Mouse (Mus musculus) myocyte (in vitro differentiated cells): ENCODE measurements around the gene Chchd4. TPM values are rescaled to one million over a fixed set of nuclear protein-coding genes. Genes with fewer than 3 reads are reported as not detected.

Source experiments
- H3K27me3 ChIP-seq: one replicate; pipeline ENCODE4 v1.6.1; 2011; ENCODE audit not compliant: control insufficient read depth, insufficient read depth, insufficient read length
- H3K36me3 ChIP-seq: one replicate; pipeline ENCODE4 v1.6.1; 2011; ENCODE audit not compliant: control insufficient read depth, insufficient read depth
- H3K4me2 ChIP-seq: one replicate; pipeline ENCODE4 v1.6.1; 2011; ENCODE audit warnings: low read depth, control low read depth
- H3K4me3 ChIP-seq: one replicate; pipeline ENCODE4 v1.5.1; 2011; ENCODE audit warnings: mild to moderate bottlenecking, control low read depth, moderate library complexity
- H3K79me2 ChIP-seq: one replicate; pipeline ENCODE4 v1.6.1; 2011; ENCODE audit not compliant: control insufficient read depth, insufficient read depth
- H3ac ChIP-seq: one replicate; pipeline ENCODE4 v1.6.1; 2011; ENCODE audit not compliant: control insufficient read depth, insufficient read length
- CEBPB ChIP-seq: IDR thresholded peaks from 2 replicates; pipeline ENCODE4 v1.6.1; 2011; ENCODE audit warnings: mild to moderate bottlenecking, moderate library complexity; ENCODE audit not compliant: poor library complexity, insufficient read depth, severe bottlenecking
- E2F4 ChIP-seq: IDR thresholded peaks from one replicate; pipeline ENCODE4 v1.6.1; 2011; ENCODE audit warnings: mild to moderate bottlenecking, control low read depth, moderate library complexity; ENCODE audit not compliant: insufficient read depth
- MAX ChIP-seq: IDR thresholded peaks from one replicate; pipeline ENCODE4 v1.6.1; 2011; ENCODE audit warnings: low read depth, mild to moderate bottlenecking, control low read depth
- MYOD1 ChIP-seq, 3 experiments: IDR thresholded peaks; one replicate each; pipeline ENCODE4 v1.6.1; 2011; ENCODE audit warnings: control low read depth in 2 of 3, low read depth in 2 of 3, mild to moderate bottlenecking in 2 of 3, moderate library complexity in 1 of 3; ENCODE audit not compliant: insufficient read length in 2 of 3, control insufficient read depth in 1 of 3
- MYOG ChIP-seq, 3 experiments: IDR thresholded peaks; one replicate each; pipeline ENCODE4 v1.6.1; 2011; ENCODE audit warnings: control low read depth in 2 of 3, low read depth in 2 of 3, mild to moderate bottlenecking in 2 of 3; ENCODE audit not compliant: insufficient read length in 2 of 3, control insufficient read depth in 1 of 3, insufficient read depth in 1 of 3
- POLR2A ChIP-seq: IDR thresholded peaks from one replicate; pipeline ENCODE4 v1.6.1; 2011; ENCODE audit warnings: low read depth, mild to moderate bottlenecking, control low read depth, moderate library complexity; ENCODE audit not compliant: insufficient read length
- POLR2AphosphoS2 ChIP-seq: IDR thresholded peaks from one replicate; pipeline ENCODE4 v1.6.1; 2011; ENCODE audit warnings: low read depth, control low read depth; ENCODE audit not compliant: insufficient read length
- REST ChIP-seq: IDR thresholded peaks from one replicate; pipeline ENCODE4 v1.6.1; 2011; ENCODE audit warnings: mild to moderate bottlenecking, control low read depth, moderate library complexity; ENCODE audit not compliant: insufficient read depth, insufficient read length
- SRF ChIP-seq: IDR thresholded peaks from one replicate; pipeline ENCODE4 v1.6.1; 2011; ENCODE audit warnings: low read depth; ENCODE audit not compliant: control insufficient read depth, insufficient read length
- TCF12 ChIP-seq: IDR thresholded peaks from one replicate; pipeline ENCODE4 v1.6.1; 2011; ENCODE audit warnings: mild to moderate bottlenecking, control low read depth; ENCODE audit not compliant: poor library complexity, insufficient read depth, severe bottlenecking
- TCF3 ChIP-seq: IDR thresholded peaks from one replicate; pipeline ENCODE4 v1.6.1; 2011; ENCODE audit warnings: low read depth, control low read depth; ENCODE audit not compliant: insufficient read length
- USF1 ChIP-seq: IDR thresholded peaks from one replicate; pipeline ENCODE4 v1.6.1; 2011; ENCODE audit warnings: low read depth, mild to moderate bottlenecking, control low read depth, moderate library complexity
- polyA plus RNA-seq: library from polyadenylated mRNA; unstranded; fragments of >200 nt; fragmentation: generic; extraction: Trizol; gene quantifications from one replicate; pipeline ENCODE4 v1.2.1, GENCODE M21; 2012; ENCODE audit warnings: missing spikeins

Chchd4 gene
- polyA plus RNA-seq, 1 experiment, result 13.1 TPM

GRCm38 (mm10) chr6:91445316-91445715 lies 28.0 kb downstream of the Chchd4 start:
- Histone ChIP-seq H3K4me3 (no peak overlapping the region), H3K27me3 (peaks cover 13% of the 10 kb centered on the region), H3K79me2 (no peaks in the 10 kb centered on the region), H3K4me2 (no peak overlapping the region), H3K36me3 (no peaks in the 10 kb centered on the region), H3ac (no peak overlapping the region)
- TF ChIP-seq CEBPB (no peak), POLR2AphosphoS2 (no peak), TCF12 (no peak), REST (no peak), MAX (no peak), MYOG (IDR thresholded peaks at IDR 0.05; ENCODE audit: control insufficient read depth in 1 of 3, insufficient read depth in 1 of 3, insufficient read length in 2 of 3, low read depth in 2 of 3) (no peak), POLR2A (no peak), SRF (no peak), MYOD1 (IDR thresholded peaks at IDR 0.05; ENCODE audit: control insufficient read depth in 1 of 3, insufficient read length in 2 of 3, low read depth in 2 of 3) (no peak), USF1 (no peak), TCF3 (no peak), E2F4 (no peak)

DNA sequence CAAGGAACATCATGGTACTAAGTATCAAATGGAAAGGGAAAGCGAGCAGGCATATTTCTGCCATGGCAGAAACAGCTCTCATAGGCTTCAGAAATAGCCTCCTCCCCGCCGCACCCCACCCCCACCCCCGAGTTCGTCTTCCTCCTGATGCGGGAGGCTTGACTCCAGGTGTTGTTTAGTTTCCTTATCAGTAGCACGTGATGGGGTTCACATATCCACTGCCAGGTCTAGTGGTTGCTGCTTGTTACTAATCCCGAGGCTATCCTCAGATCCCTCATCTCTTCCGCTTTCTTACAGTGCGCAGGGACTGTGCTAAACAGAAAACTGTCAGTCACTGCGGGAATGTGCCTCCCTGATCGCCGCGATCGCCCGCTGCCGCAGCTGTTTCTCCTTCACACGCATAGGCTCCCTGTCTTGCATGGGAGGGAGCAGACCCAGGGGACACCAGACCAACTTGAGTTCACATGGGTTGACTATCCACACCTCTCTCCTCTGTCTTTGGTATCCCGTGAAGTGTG lies 32.1 kb downstream of the Chchd4 start:
- peak overlapping the region; percentile 96 for H3K4me2 ChIP-seq
- H3ac ChIP-seq, result peak overlapping the region; percentile 87
- H3K27me3 ChIP-seq, result no peaks in the 10 kb centered on the region
- no peaks in the 10 kb centered on the region for H3K36me3 ChIP-seq
- no peaks in the 10 kb centered on the region for H3K79me2 ChIP-seq
- H3K4me3 ChIP-seq, result peak overlapping the region; percentile 60
- peak in 1 of 3 experiments; percentile 34 for TF ChIP-seq MYOG (IDR thresholded peaks at IDR 0.05; ENCODE audit: control insufficient read depth in 1 of 3, insufficient read depth in 1 of 3, insufficient read length in 2 of 3, low read depth in 2 of 3)
- TF ChIP-seq REST, result no peak
- no peak for TF ChIP-seq MAX
- no peak for TF ChIP-seq CEBPB
- peak in 1 of 3 experiments; percentile 48 for TF ChIP-seq MYOD1 (IDR thresholded peaks at IDR 0.05; ENCODE audit: control insufficient read depth in 1 of 3, insufficient read length in 2 of 3, low read depth in 2 of 3)
- TF ChIP-seq TCF12, result no peak
- no peak for TF ChIP-seq E2F4
- no peak for TF ChIP-seq TCF3
- TF ChIP-seq SRF, result no peak
- no peak for TF ChIP-seq POLR2AphosphoS2
- peak; percentile 14 for TF ChIP-seq POLR2A
- TF ChIP-seq USF1, result no peak

DNA sequence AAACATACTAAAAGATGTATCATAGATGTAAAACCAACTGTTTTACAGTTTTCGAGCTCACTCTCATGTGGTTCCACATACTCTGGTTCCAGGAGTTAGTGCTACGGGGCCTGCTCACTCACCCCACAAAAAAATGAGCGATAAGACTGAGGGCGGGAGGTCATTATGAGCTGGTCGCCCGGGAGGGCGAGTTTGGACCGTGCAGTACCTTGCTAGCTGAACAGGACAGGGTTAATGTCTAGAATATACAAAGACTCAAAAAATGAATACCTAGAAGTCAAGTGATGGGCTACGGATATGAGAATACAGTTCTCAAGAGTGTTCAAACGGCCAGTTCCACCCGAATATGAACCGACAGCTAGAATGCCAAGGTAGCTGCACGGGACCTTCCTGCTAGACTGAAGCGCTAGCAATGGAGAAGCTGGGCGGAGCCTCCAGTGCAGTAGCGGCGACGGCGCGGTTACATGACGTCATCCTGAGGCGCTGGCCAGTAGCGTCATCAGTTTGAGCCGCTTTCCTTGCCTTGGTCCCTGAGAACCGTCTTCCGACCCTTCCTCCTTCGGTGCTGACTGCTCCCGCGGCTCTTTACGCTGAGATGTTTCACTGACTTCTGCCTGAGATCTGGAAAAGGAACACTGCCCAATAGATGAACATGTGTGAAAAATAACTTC lies 32.7 kb downstream of the Chchd4 start:
- peak overlapping the region; percentile 96 for H3K4me2 ChIP-seq
- H3K36me3 ChIP-seq, result no peaks in the 10 kb centered on the region
- H3K27me3 ChIP-seq, result peaks cover 4% of the 10 kb centered on the region
- no peaks in the 10 kb centered on the region for H3K79me2 ChIP-seq
- peak overlapping the region; percentile 87 for H3ac ChIP-seq
- no peak for TF ChIP-seq E2F4
- TF ChIP-seq POLR2AphosphoS2, result peak; percentile 97
- peak; percentile 98 for TF ChIP-seq POLR2A
- TF ChIP-seq MYOG (IDR thresholded peaks at IDR 0.05; ENCODE audit: control insufficient read depth in 1 of 3, insufficient read depth in 1 of 3, insufficient read length in 2 of 3, low read depth in 2 of 3), result peak in 1 of 3 experiments; percentile 33
- no peak for TF ChIP-seq TCF3
- no peak for TF ChIP-seq MYOD1 (IDR thresholded peaks at IDR 0.05; ENCODE audit: control insufficient read depth in 1 of 3, insufficient read length in 2 of 3, low read depth in 2 of 3)
- peak; percentile 98 for TF ChIP-seq SRF
- peak overlapping the region; percentile 60 for H3K4me3 ChIP-seq

GRCm38 (mm10) chr6:91424151-91424550 lies 49.2 kb downstream of the Chchd4 start:
- no peaks in the 10 kb centered on the region for H3K79me2 ChIP-seq
- H3K36me3 ChIP-seq, result no peaks in the 10 kb centered on the region
- no peak overlapping the region for H3K4me2 ChIP-seq
- TF ChIP-seq POLR2A (no peak), MYOD1 (IDR thresholded peaks at IDR 0.05; ENCODE audit: control insufficient read depth in 1 of 3, insufficient read length in 2 of 3, low read depth in 2 of 3) (no peak), MAX (no peak), TCF3 (no peak), SRF (no peak), POLR2AphosphoS2 (no peak), MYOG (IDR thresholded peaks at IDR 0.05; ENCODE audit: control insufficient read depth in 1 of 3, insufficient read depth in 1 of 3, insufficient read length in 2 of 3, low read depth in 2 of 3) (no peak)
- H3K27me3 ChIP-seq, result peaks cover 51% of the 10 kb centered on the region
- H3K4me3 ChIP-seq, result no peak overlapping the region
- no peak overlapping the region for H3ac ChIP-seq

GRCm38 (mm10) chr6:91421629-91422028 lies 51.7 kb downstream of the Chchd4 start:
- Histone ChIP-seq H3K27me3 (peaks cover 53% of the 10 kb centered on the region), H3ac (no peak overlapping the region), H3K4me3 (no peak overlapping the region), H3K4me2 (no peak overlapping the region), H3K79me2 (no peaks in the 10 kb centered on the region), H3K36me3 (no peaks in the 10 kb centered on the region)
- no peak for TF ChIP-seq E2F4
- no peak for TF ChIP-seq POLR2A
- no peak for TF ChIP-seq SRF
- no peak for TF ChIP-seq TCF12
- TF ChIP-seq POLR2AphosphoS2, result no peak
- no peak for TF ChIP-seq USF1
- no peak for TF ChIP-seq CEBPB
- TF ChIP-seq TCF3, result no peak
- TF ChIP-seq MYOD1 (IDR thresholded peaks at IDR 0.05; ENCODE audit: control insufficient read depth in 1 of 3, insufficient read length in 2 of 3, low read depth in 2 of 3), result no peak
- TF ChIP-seq MYOG (IDR thresholded peaks at IDR 0.05; ENCODE audit: control insufficient read depth in 1 of 3, insufficient read depth in 1 of 3, insufficient read length in 2 of 3, low read depth in 2 of 3), result no peak
- no peak for TF ChIP-seq MAX
- no peak for TF ChIP-seq REST
